Mouse (Mus musculus): ENCODE results near the gene Arhgef16. TPM values are rescaled to one million over a fixed set of nuclear protein-coding genes. Genes with fewer than 3 reads are reported as not detected.

Arhgef16 gene
- polyA plus RNA-seq, 1 experiment, result 0.21 TPM

DNA sequence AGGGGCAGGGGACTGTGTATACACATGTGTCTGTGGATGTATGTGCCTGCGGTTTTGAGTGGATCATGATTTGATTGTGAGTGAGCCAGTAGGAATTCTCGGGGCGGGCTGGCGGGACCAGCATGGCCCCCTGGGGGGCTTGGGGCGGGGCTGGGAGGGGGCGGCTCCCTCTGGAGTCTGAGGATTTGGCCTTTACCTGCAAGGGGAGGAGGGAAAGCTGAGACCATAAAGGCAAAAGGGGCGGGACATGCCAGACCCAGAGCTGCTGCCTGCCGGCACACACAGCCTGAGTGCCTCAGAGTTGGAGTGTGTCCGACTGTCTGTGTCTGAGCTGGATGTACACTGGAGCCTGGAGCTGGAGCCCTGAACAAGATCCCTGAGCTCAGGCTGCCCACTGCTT lies 64.2 kb downstream of the Arhgef16 start:
- Histone ChIP-seq H3K4me3 (ENCODE audit: insufficient read depth, low read length) (no peak overlapping the region), H3K27ac (ENCODE audit: insufficient read depth, low read length) (no peak overlapping the region), H3K4me1 (ENCODE audit: control insufficient read depth, insufficient read depth, low read length) (no peaks in the 10 kb centered on the region)
- TF ChIP-seq CTCF (IDR thresholded peaks at IDR 0.05; ENCODE audit: extremely low read depth, insufficient read depth, low read length), result no peak
- TF ChIP-seq POLR2A (IDR thresholded peaks at IDR 0.05; ENCODE audit: extremely low read depth, insufficient read depth, low read length), result no peak

DNA sequence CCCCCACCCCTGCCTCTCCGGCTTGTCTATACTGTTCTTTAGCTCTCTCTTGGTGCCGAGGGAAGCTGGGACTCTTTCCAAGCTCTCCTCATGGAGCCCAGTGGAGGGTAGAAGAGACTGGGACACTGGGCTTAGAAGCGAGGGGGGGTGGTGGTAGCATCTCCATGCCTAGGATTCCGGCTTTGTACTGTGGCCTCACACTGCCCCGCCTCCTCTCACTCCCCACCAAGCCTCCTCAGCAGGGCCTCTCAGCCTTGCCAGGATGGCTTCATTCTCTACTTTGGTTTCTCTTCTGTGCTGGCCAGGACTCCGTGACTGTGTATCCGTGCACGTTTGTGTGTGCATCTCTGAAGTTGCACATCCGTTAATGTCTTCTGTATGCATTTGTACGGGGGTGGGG lies 64.6 kb downstream of the Arhgef16 start:
- Histone ChIP-seq H3K4me3 (ENCODE audit: insufficient read depth, low read length) (no peak overlapping the region), H3K27ac (ENCODE audit: insufficient read depth, low read length) (no peak overlapping the region), H3K4me1 (ENCODE audit: control insufficient read depth, insufficient read depth, low read length) (no peaks in the 10 kb centered on the region)
- TF ChIP-seq POLR2A (IDR thresholded peaks at IDR 0.05; ENCODE audit: extremely low read depth, insufficient read depth, low read length) (no peak), CTCF (IDR thresholded peaks at IDR 0.05; ENCODE audit: extremely low read depth, insufficient read depth, low read length) (no peak)

DNA sequence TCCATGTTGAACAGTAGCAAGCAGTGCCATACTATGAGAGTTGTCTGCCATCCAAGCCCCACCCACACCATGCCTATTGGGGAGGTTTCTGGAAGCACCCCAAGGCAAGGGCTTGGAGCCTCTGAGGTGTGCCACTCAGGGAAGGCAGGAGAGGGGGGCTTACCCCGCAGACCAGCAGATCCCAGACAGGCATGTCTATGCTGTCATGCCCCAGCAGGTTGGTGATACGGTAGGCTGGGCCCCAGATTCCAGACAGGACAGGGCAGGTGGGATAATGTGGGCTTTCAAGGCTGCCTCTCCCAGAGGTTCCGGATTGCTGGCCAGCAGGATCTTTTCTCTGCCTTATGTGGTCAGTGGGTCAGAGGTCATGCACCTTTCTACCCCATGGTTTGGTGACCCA lies 65.5 kb downstream of the Arhgef16 start:
- no peaks in the 10 kb centered on the region for H3K4me1 ChIP-seq (ENCODE audit: control insufficient read depth, insufficient read depth, low read length)
- TF ChIP-seq POLR2A (IDR thresholded peaks at IDR 0.05; ENCODE audit: extremely low read depth, insufficient read depth, low read length) (no peak), CTCF (IDR thresholded peaks at IDR 0.05; ENCODE audit: extremely low read depth, insufficient read depth, low read length) (no peak)
- no peak overlapping the region for H3K4me3 ChIP-seq (ENCODE audit: insufficient read depth, low read length)
- no peak overlapping the region for H3K27ac ChIP-seq (ENCODE audit: insufficient read depth, low read length)

DNA sequence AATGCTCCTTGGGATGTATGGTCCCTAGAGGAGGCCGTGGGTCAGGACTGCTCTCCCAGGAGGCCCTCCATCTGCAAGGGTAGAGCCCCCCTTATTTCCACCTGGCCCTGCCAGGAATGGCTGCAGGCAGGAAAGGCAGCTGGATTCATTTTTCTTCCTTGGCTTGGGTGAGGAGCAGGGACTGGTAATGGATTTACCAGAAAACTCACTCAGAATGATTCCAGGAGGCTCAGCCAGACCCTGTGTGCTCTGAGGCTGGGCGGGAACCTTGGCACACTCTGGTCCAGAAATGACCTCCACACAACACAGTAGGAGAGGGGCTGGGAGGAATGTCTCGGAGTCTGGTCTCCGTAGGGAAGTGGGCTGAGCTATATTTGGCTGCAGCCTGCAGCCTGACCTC lies 69.2 kb downstream of the Arhgef16 start:
- TF ChIP-seq CTCF (IDR thresholded peaks at IDR 0.05; ENCODE audit: extremely low read depth, insufficient read depth, low read length), result no peak
- TF ChIP-seq POLR2A (IDR thresholded peaks at IDR 0.05; ENCODE audit: extremely low read depth, insufficient read depth, low read length), result no peak
- H3K4me1 ChIP-seq (ENCODE audit: control insufficient read depth, insufficient read depth, low read length), result no peaks in the 10 kb centered on the region
- no peak overlapping the region for H3K4me3 ChIP-seq (ENCODE audit: insufficient read depth, low read length)
- no peak overlapping the region for H3K27ac ChIP-seq (ENCODE audit: insufficient read depth, low read length)

DNA sequence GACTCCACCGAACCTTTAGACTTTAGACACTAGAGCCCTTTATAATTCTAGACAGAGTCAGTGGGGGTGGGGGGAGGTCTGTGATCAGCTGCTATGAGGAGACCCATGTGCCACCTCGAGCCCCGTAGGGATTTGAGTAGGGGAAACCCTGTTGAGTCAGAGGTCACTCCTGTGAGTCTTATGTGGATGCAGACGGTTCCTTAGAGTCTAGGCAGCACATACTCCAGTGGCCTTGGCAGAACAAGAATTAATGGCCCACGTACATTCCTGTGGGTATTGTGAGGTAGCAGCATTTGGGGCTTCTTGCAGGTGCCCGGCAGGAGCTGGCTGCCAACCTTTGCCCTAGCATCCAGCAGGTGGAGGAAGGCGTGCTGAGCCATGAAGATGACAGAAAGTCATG lies 70.1 kb downstream of the Arhgef16 start:
- H3K27ac ChIP-seq (ENCODE audit: insufficient read depth, low read length), result no peak overlapping the region
- TF ChIP-seq POLR2A (IDR thresholded peaks at IDR 0.05; ENCODE audit: extremely low read depth, insufficient read depth, low read length) (no peak), CTCF (IDR thresholded peaks at IDR 0.05; ENCODE audit: extremely low read depth, insufficient read depth, low read length) (no peak)
- no peak overlapping the region for H3K4me3 ChIP-seq (ENCODE audit: insufficient read depth, low read length)
- no peaks in the 10 kb centered on the region for H3K4me1 ChIP-seq (ENCODE audit: control insufficient read depth, insufficient read depth, low read length)

DNA sequence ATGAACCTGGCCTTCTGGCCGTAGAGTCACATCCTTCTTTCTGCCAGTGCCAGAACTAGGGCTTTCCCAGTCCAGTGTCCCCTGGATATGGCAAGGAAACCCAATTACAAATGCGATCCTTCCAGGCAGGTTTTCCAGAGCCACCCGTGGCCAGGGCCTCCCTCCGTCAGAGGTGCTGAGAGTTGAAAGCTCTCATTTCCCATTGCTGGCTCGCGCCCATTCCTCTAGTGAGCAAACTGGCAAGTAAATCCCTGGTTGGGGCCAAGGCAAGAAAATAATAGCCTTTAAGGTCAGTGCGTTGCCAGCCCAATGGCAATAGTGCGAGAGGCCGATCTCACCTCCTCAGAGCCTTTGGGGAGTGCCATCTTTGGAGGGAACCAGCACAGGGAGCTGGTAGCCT lies 71.9 kb downstream of the Arhgef16 start:
- no peaks in the 10 kb centered on the region for H3K4me1 ChIP-seq (ENCODE audit: control insufficient read depth, insufficient read depth, low read length)
- H3K27ac ChIP-seq (ENCODE audit: insufficient read depth, low read length), result no peak overlapping the region
- H3K4me3 ChIP-seq (ENCODE audit: insufficient read depth, low read length), result no peak overlapping the region
- TF ChIP-seq CTCF (IDR thresholded peaks at IDR 0.05; ENCODE audit: extremely low read depth, insufficient read depth, low read length) (no peak), POLR2A (IDR thresholded peaks at IDR 0.05; ENCODE audit: extremely low read depth, insufficient read depth, low read length) (no peak)

Other genes with a start within 250 kb of the Arhgef16 start
- 0.51 and 0.54 TPM in 2 replicates for gene Trp73, start 161.5 kb downstream of the Arhgef16 start, polyA plus RNA-seq (2012; rRNA removed)
- gene Wrap73, start 159.3 kb downstream of the Arhgef16 start, polyA plus RNA-seq (2012; rRNA removed), result 34.3 and 35.7 TPM in 2 replicates
- 235 and 239 TPM in 2 replicates for gene Tprgl, start 141.0 kb downstream of the Arhgef16 start, polyA plus RNA-seq (2012; rRNA removed)
- 3.0 TPM in 2 replicates for gene Megf6, start 130.9 kb downstream of the Arhgef16 start, polyA plus RNA-seq (2012; rRNA removed)
- 0.32 and 0.38 TPM in 2 replicates for gene B230104I21Rik, start 34.5 kb upstream of the Arhgef16 start, polyA plus RNA-seq (2012; rRNA removed)

All from cortical plate, adult 2 months (tissue).